ENCODE assay signal across 24 mouse cellular contexts in the genomic region with DNA sequence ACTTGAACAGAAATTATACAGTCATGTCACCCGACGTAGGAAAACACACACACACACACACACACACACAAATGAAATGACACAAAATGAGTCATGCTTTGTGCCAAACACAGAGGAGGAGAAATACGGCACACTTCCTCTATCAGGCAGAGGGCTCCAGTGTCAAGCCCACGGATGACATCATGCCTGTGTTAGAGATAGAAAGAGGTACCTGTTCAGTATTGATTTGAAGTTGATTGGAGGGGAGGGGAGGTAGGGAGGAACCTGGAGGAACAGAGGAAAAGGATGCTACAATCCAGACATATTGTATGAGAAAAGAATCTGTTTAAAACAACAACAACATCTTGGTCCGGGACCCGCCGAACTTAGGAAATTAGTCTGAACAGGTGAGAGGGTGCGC.
DNase-seq lines count a peak whose midpoint lies in the region; ATAC-seq and TF ChIP-seq lines count a peak whose summit lies in the region.
"Had no signal": no experiment of that assay in that cellular context is flagged by ENCODE, and none has a peak within 500 bp of the region (broad histone marks: within the 10 kb centered on the region; RNA-seq: fewer than 3 reads in every experiment).

No protein-coding gene starts in this region.

- intact Hi-C loops in heart, postnatal 10 days (cut with DNase I), result no loop called here

- no peak for ATAC-seq in hindbrain, embryonic 16.5 days
- no peak for ATAC-seq in inflammation-experienced regulatory T-cells, adult 6 months
- ATAC-seq: activated CD4-positive, CD25-positive, alpha-beta regulatory T cell, adult 4 months; forebrain, embryonic 15.5 days; forebrain, postnatal 0 days had no signal

- TF ChIP-seq CTCF in ES-Bruce4 (IDR thresholded peaks at IDR 0.05; ENCODE audit: low read depth, low read length), result no peak

- H3K4me3 ChIP-seq in ES-Bruce4 (ENCODE audit: low read depth, low read length) (peak overlapping the region; percentile 33), ES-E14 (ENCODE audit: insufficient read depth in 1 of 2, low read depth in 1 of 2, low read length in 2 of 2, poor library complexity in 1 of 2, severe bottlenecking in 1 of 2) (peak overlapping the region; percentile 25 to 55; a peak in 3 of 4 replicates)
- H3K4me3 ChIP-seq in hindbrain, embryonic 16.5 days (ENCODE audit: low read length), result no peak overlapping the region
- H3K4me3 ChIP-seq: embryonic facial prominence, embryonic 13.5 days; embryonic facial prominence, embryonic 15.5 days; erythroblast, embryonic 14.5 days; forebrain, embryonic 10.5 days; forebrain, embryonic 12.5 days; forebrain, embryonic 15.5 days had no signal

- H3K9ac ChIP-seq in ES-Bruce4 (ENCODE audit: low read depth, poor library complexity, severe bottlenecking) (no peak overlapping the region), ES-E14 (ENCODE audit: insufficient read depth, low read depth, low read length, poor library complexity, severe bottlenecking) (no peak overlapping the region)
- no peak overlapping the region for H3K9ac ChIP-seq in hindbrain, embryonic 16.5 days (ENCODE audit: low read depth, low read length)
- H3K9ac ChIP-seq: embryonic facial prominence, embryonic 13.5 days; embryonic facial prominence, embryonic 15.5 days; forebrain, embryonic 12.5 days; forebrain, embryonic 15.5 days; forebrain, postnatal 0 days had no signal

- TF ChIP-seq EP300 in ES-Bruce4 (IDR thresholded peaks at IDR 0.05; ENCODE audit: insufficient read depth, low read depth, low read length), result no peak

- TF ChIP-seq POLR2A in ES-Bruce4 (IDR thresholded peaks at IDR 0.05; ENCODE audit: insufficient read depth, low read length), result no peak

- WGBS in hindbrain, embryonic 16.5 days, result 96% methylated on average over 8 of the region's 8 CpGs

- H3K27ac ChIP-seq in ES-Bruce4 (ENCODE audit: insufficient read depth, low read length) (no peak overlapping the region), ES-E14 (ENCODE audit: insufficient read depth, low read depth, low read length, poor library complexity, severe bottlenecking) (no peak overlapping the region)
- H3K27ac ChIP-seq in hindbrain, embryonic 16.5 days (ENCODE audit: low read depth, low read length), result no peak overlapping the region
- H3K27ac ChIP-seq: embryonic facial prominence, embryonic 13.5 days; embryonic facial prominence, embryonic 15.5 days; forebrain, embryonic 10.5 days; forebrain, embryonic 12.5 days; forebrain, embryonic 15.5 days had no signal

- in situ Hi-C loops in ES-E14 (cut with MboI; ENCODE audit: low sequenced_read_pairs in 2 of 2, unreplicated experiment in 2 of 2), result no loop called here

- H3K4me1 ChIP-seq in ES-Bruce4 (ENCODE audit: control insufficient read depth, insufficient read depth, low read length) (no peaks in the 10 kb centered on the region), ES-E14 (ENCODE audit: control insufficient read depth in 2 of 2, insufficient read depth in 2 of 2, low read length in 2 of 2, poor library complexity in 1 of 2) (no peaks in the 10 kb centered on the region)
- no peaks in the 10 kb centered on the region for H3K4me1 ChIP-seq in hindbrain, embryonic 16.5 days (ENCODE audit: control insufficient read depth, insufficient read depth, low read depth, low read length)
- H3K4me1 ChIP-seq: embryonic facial prominence, embryonic 13.5 days; embryonic facial prominence, embryonic 15.5 days; forebrain, embryonic 10.5 days; forebrain, embryonic 12.5 days; forebrain, embryonic 15.5 days had no signal

- no peaks in the 10 kb centered on the region for H3K9me3 ChIP-seq in ES-Bruce4 (replicated peaks; ENCODE audit: control insufficient read depth, insufficient read depth, low read length, poor library complexity, severe bottlenecking)
- H3K9me3 ChIP-seq in ES-E14 (ENCODE audit: control insufficient read depth, insufficient read depth, low read depth, low read length), result no peaks in the 10 kb centered on the region
- H3K9me3 ChIP-seq in hindbrain, embryonic 16.5 days (ENCODE audit: control insufficient read depth, low read length), result no peaks in the 10 kb centered on the region
- H3K9me3 ChIP-seq: embryonic facial prominence, embryonic 13.5 days; embryonic facial prominence, embryonic 15.5 days; forebrain, embryonic 10.5 days; forebrain, embryonic 12.5 days; forebrain, embryonic 15.5 days had no signal

- H3K4me2 ChIP-seq in hindbrain, embryonic 16.5 days (ENCODE audit: low read length), result no peak overlapping the region
- H3K4me2 ChIP-seq: embryonic facial prominence, embryonic 13.5 days; embryonic facial prominence, embryonic 15.5 days; forebrain, embryonic 12.5 days; forebrain, embryonic 15.5 days had no signal

- DNase-seq in ES-E14 (ENCODE audit: low read depth, low spot score) (peak; percentile 28), WW6 (ENCODE audit: low read depth, low spot score) (peak; percentile 16)
- DNase-seq in retina, embryonic 14.5 days (ENCODE audit: low spot score), result no peak
- DNase-seq in heart, postnatal 10 days, result no peak
- DNase-seq: adrenal gland, adult 8-10 months; adrenal gland, postnatal 25 days; cerebellum, adult 11 months; cerebellum, adult 18-20 months; cerebellum, adult 8-10 months; cerebellum, adult 9-11 months; cerebellum, postnatal 14 days; cerebellum, postnatal 36 days; embryo, embryonic 11 days; forebrain, postnatal 0 days had no signal

- H3K36me3 ChIP-seq in ES-Bruce4 (ENCODE audit: control insufficient read depth, insufficient read depth, low read length, poor library complexity, severe bottlenecking) (no peaks in the 10 kb centered on the region), ES-E14 (ENCODE audit: control insufficient read depth, insufficient read depth, low read length, poor library complexity, severe bottlenecking) (no peaks in the 10 kb centered on the region)
- H3K36me3 ChIP-seq in hindbrain, embryonic 16.5 days (ENCODE audit: control insufficient read depth, insufficient read depth, low read length), result no peaks in the 10 kb centered on the region
- H3K36me3 ChIP-seq: embryonic facial prominence, embryonic 13.5 days; embryonic facial prominence, embryonic 15.5 days; forebrain, embryonic 10.5 days; forebrain, embryonic 12.5 days; forebrain, embryonic 15.5 days had no signal

- H3K27me3 ChIP-seq in ES-Bruce4 (ENCODE audit: control insufficient read depth, insufficient read depth, low read length, poor library complexity, severe bottlenecking), result no peaks in the 10 kb centered on the region
- no peaks in the 10 kb centered on the region for H3K27me3 ChIP-seq in hindbrain, embryonic 16.5 days (replicated peaks; ENCODE audit: control insufficient read depth, insufficient read depth, low read length)
- H3K27me3 ChIP-seq: embryonic facial prominence, embryonic 13.5 days; embryonic facial prominence, embryonic 15.5 days; forebrain, embryonic 12.5 days; forebrain, embryonic 15.5 days had no signal

TF ChIP-seq in ES-E14, 5 proteins besides CTCF, POLR2A, EP300 and RAD21:
- TF ChIP-seq HCFC1 (IDR thresholded peaks at IDR 0.05; ENCODE audit: borderline replicate concordance, insufficient read depth, low read length), result no peak
- TF ChIP-seq ZC3H11A (IDR thresholded peaks at IDR 0.05; ENCODE audit: borderline replicate concordance, low read depth, low read length), result no peak
- no peak for TF ChIP-seq ZNF384 (IDR thresholded peaks at IDR 0.05; ENCODE audit: low read depth, low read length)
- TF ChIP-seq CHD2 (IDR thresholded peaks at IDR 0.05; ENCODE audit: low read depth, low read length), result no peak
- TF ChIP-seq MAFK (IDR thresholded peaks at IDR 0.05; ENCODE audit: insufficient read depth, low read depth, low read length), result no peak

Comparison
In these comparisons a context has a peak if more than half of its experiments do, and no peak if none do; other contexts are left out.
1. DNase-seq: peak in ES-E14 (single experiment) and WW6 (single experiment); none in retina, embryonic 14.5 days (single experiment) and heart, postnatal 10 days (0 of 2).